Mouse (Mus musculus) CH12.LX (cell line): ENCODE measurements around the gene Klhl5.

Experiments
- CHD2 ChIP-seq: IDR thresholded peaks from 2 replicates; pipeline ENCODE4 v1.6.1; 2011; ENCODE audit warnings: low read length, improper control_type of control experiment
- CTCF ChIP-seq, 2 experiments: IDR thresholded peaks in 1 of 2; conservative IDR thresholded peaks in 1 of 2; 2 replicates each; pipeline ENCODE4 v1.5.1; 2011 to 2012; ENCODE audit warnings: low read depth in 2 of 2, low read length in 2 of 2, improper control_type of control experiment in 1 of 2, inconsistent platforms in 1 of 2, mild to moderate bottlenecking in 1 of 2, moderate library complexity in 1 of 2
- HCFC1 ChIP-seq: IDR thresholded peaks from 2 replicates; pipeline ENCODE4 v1.6.1; 2012; ENCODE audit warnings: low read depth, mild to moderate bottlenecking, inconsistent platforms, low read length, improper control_type of control experiment
- JUN ChIP-seq: IDR thresholded peaks from 2 replicates; pipeline ENCODE4 v1.6.1; 2011; ENCODE audit warnings: low read depth, mild to moderate bottlenecking, low read length, improper control_type of control experiment, moderate library complexity; ENCODE audit not compliant: insufficient read depth
- POLR2A ChIP-seq: IDR thresholded peaks from 2 replicates; pipeline ENCODE4 v1.6.1; 2011; ENCODE audit warnings: low read depth, mild to moderate bottlenecking, improper control_type of control experiment, low read length
- SIN3A ChIP-seq: IDR thresholded peaks from 2 replicates; pipeline ENCODE4 v1.6.1; 2012; ENCODE audit warnings: low read length, improper control_type of control experiment, inconsistent platforms
- ZC3H11A ChIP-seq: IDR thresholded peaks from 2 replicates; pipeline ENCODE4 v1.6.1; 2012; ENCODE audit warnings: low read depth, mild to moderate bottlenecking, inconsistent platforms, low read length, improper control_type of control experiment

- TF ChIP-seq CTCF (conservative IDR thresholded peaks at IDR 0.05 in 1 of 2, IDR thresholded peaks at IDR 0.05 in 1 of 2; ENCODE audit: low read depth in 2 of 2, low read length in 2 of 2) (no peak), POLR2A (no peak), JUN (no peak), HCFC1 (no peak), ZC3H11A (no peak), SIN3A (no peak), CHD2 (no peak)
Observed at GRCm38 (mm10) chr5:65157412-65158381, 50.4 kb downstream of the Klhl5 start.
